ENCODE assay signal across 17 mouse cellular contexts in the genomic region with DNA sequence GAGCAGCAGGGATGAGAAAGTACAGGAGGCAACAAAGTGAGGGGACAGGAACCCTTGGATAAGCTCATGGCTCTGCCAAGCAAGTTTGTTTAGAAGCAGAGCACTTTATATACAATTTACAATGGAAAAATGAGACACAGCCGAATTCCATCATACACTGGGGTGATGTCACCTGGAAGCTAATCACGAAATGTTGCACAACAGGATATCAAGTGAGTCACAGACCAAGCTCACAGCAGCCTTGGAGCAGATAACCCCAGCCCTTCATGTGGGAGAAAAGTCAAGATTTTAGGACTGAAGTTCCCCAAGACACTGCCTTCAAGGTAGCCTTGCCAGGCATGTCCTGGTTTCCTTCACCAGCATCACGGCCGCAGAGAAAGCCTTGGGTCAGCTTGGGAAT. TPM values are rescaled to one million over a fixed set of nuclear protein-coding genes. Genes with fewer than 3 reads are reported as not detected.
A peak's percentile ranks its signal among the peaks of the same experiment; 100 is the strongest.
DNase-seq lines count a peak whose midpoint lies in the region; ATAC-seq lines count a peak whose summit lies in the region.
"Had no signal": no experiment of that assay in that cellular context is flagged by ENCODE, and none has a peak within 500 bp of the region (broad histone marks: within the 10 kb centered on the region; RNA-seq: fewer than 3 reads in every experiment).

No protein-coding gene starts in this region.

- no peak overlapping the region for H3K9ac ChIP-seq in heart, embryonic 11.5 days (ENCODE audit: low read depth, low read length)
- H3K9ac ChIP-seq: embryonic facial prominence, embryonic 15.5 days; hindbrain, embryonic 12.5 days; liver, embryonic 14.5 days; neural tube, embryonic 13.5 days had no signal

- H3K4me3 ChIP-seq in heart, embryonic 11.5 days (ENCODE audit: low read depth, low read length) = no peak overlapping the region
- H3K4me3 ChIP-seq: embryonic facial prominence, embryonic 15.5 days; hindbrain, embryonic 12.5 days; midbrain, embryonic 10.5 days; neural tube, embryonic 13.5 days had no signal

- ATAC-seq in heart, embryonic 11.5 days (replicated peaks; ENCODE audit: insufficient number of reproducible peaks, low FRiP score, low TSS enrichment) = no peak
- ATAC-seq: CD4-positive, CD25-positive, alpha-beta regulatory T cell, adult 4 months had no signal

- WGBS in heart, embryonic 11.5 days (ENCODE audit: insufficient replicate concordance) = 50% methylated on average over 4 of the region's 4 CpGs

- H3K27me3 ChIP-seq in heart, embryonic 11.5 days (ENCODE audit: control insufficient read depth, insufficient read depth, low read length) = no peaks in the 10 kb centered on the region
- H3K27me3 ChIP-seq: embryonic facial prominence, embryonic 15.5 days; hindbrain, embryonic 12.5 days; neural tube, embryonic 13.5 days had no signal

- H3K4me2 ChIP-seq in heart, embryonic 11.5 days = no peak overlapping the region
- H3K4me2 ChIP-seq: embryonic facial prominence, embryonic 15.5 days; hindbrain, embryonic 12.5 days; neural tube, embryonic 13.5 days had no signal

- H3K9me3 ChIP-seq in heart, embryonic 11.5 days (replicated peaks; ENCODE audit: control insufficient read depth, low read length) = no peaks in the 10 kb centered on the region
- H3K9me3 ChIP-seq: embryonic facial prominence, embryonic 15.5 days; hindbrain, embryonic 12.5 days; midbrain, embryonic 10.5 days; neural tube, embryonic 13.5 days had no signal

- H3K4me1 ChIP-seq in heart, embryonic 11.5 days (ENCODE audit: control insufficient read depth, insufficient read depth, low read length) = peaks cover 51% of the 10 kb centered on the region
- H3K4me1 ChIP-seq: hindbrain, embryonic 12.5 days had no signal

- DNase-seq in heart, adult 18-20 months = peak; percentile 69 to 78
- DNase-seq in heart, adult 8-10 months (ENCODE audit: low spot score) = no peak
- peak; percentile 53 for DNase-seq in Muller cell, postnatal 12 days (ENCODE audit: inconsistent ontology term)
- peak; percentile 66 for DNase-seq in lung, postnatal 25 days (ENCODE audit: low spot score)
- no peak for DNase-seq in layer of hippocampus, postnatal 25 days (ENCODE audit: extremely low spot score in 1 of 2, low spot score in 1 of 2)
- no peak for DNase-seq in kidney, postnatal 25 days
- DNase-seq in ovary, postnatal 14 days (ENCODE audit: low spot score) = no peak
- DNase-seq: cerebellum, postnatal 25 days; kidney, postnatal 14 days; right cerebral cortex, postnatal 14 days had no signal

- 0 out of 2 replicates have a peak overlapping the region, but pooled peaks have one; percentile 12 for H3K27ac ChIP-seq in heart, embryonic 11.5 days (ENCODE audit: low read depth, low read length)
- H3K27ac ChIP-seq: embryonic facial prominence, embryonic 15.5 days; hindbrain, embryonic 12.5 days; liver, embryonic 14.5 days; midbrain, embryonic 10.5 days; neural tube, embryonic 13.5 days had no signal

- no peaks in the 10 kb centered on the region for H3K36me3 ChIP-seq in heart, embryonic 11.5 days (ENCODE audit: control insufficient read depth, insufficient read depth, low read length)
- H3K36me3 ChIP-seq: hindbrain, embryonic 12.5 days; neural tube, embryonic 13.5 days had no signal

RNA-seq across cellular contexts. Expression of a gene that starts 22.7 kb away (rescaled TPM):
- 10 to 100 TPM; 78.9 to 88.1 TPM for total RNA-seq in heart, adult 18-20 months (2021)
- total RNA-seq in heart, adult 8-10 months (2022) = 10 to 100 TPM; 85.6 to 89.6 (median 87.8) TPM
- polyA plus RNA-seq in heart, embryonic 11.5 days (2014; fragmentation: Nextera tagmentation; extraction: Ambion mirVana) = 15.6 and 16.4 TPM in 2 replicates
- total RNA-seq in layer of hippocampus, postnatal 25 days (2021) = 10 to 100 TPM; 50.6 to 53.1 TPM

Comparison
In these comparisons a context has a peak if more than half of its experiments do, and no peak if none do; other contexts are left out.
1. DNase-seq: peak in heart, adult 18-20 months (2 of 2), Muller cell, postnatal 12 days (single experiment) and lung, postnatal 25 days (single experiment); none in heart, adult 8-10 months (single experiment), layer of hippocampus, postnatal 25 days (0 of 2), kidney, postnatal 25 days (0 of 2) and ovary, postnatal 14 days (single experiment).